Mouse (Mus musculus): ENCODE measurements around the gene Actr10. TPM values are rescaled to one million over a fixed set of nuclear protein-coding genes. Genes with fewer than 3 reads are reported as not detected.
A peak's percentile ranks its signal among the peaks of the same experiment; 100 is the strongest.

Actr10 gene
- total RNA-seq, 2 experiments from 2014 or later, result 166 to 172 TPM

- DNase-seq, result no peak
- intact Hi-C loops (cut with DNase I), result no loop called here
Observed at GRCm38 (mm10) chr12:70946585-70947256, 9.1 kb downstream of the Actr10 start.

- intact Hi-C loops (cut with DNase I), result no loop called here
- DNase-seq, result no peak
Observed at GRCm38 (mm10) chr12:70958640-70959039, 21.0 kb downstream of the Actr10 start.

GRCm38 (mm10) chr12:70967581-70967980, 29.9 kb downstream of the Actr10 start:
- no peak for DNase-seq
- intact Hi-C loops (cut with DNase I), result loop anchor here (5.0 kb wide), 1 partner anchor 170 kb away; the partner anchor contains the start of genes 2700049A03Rik and Timm9

GRCm38 (mm10) chr12:70968141-70968790, 30.6 kb downstream of the Actr10 start:
- DNase-seq, result peak; percentile 89
- intact Hi-C loops (cut with DNase I), result loop anchor here (5.0 kb wide), 1 partner anchor 169 kb away; the partner anchor contains the start of genes 2700049A03Rik and Timm9

GRCm38 (mm10) chr12:70968791-70969307, 31.2 kb downstream of the Actr10 start:
- peak; percentile 90 to 93 for DNase-seq
- intact Hi-C loops (cut with DNase I), result loop anchor here (5.0 kb wide), 1 partner anchor 168 kb away; the partner anchor contains the start of genes 2700049A03Rik and Timm9

- peak; percentile 66 to 72 for DNase-seq
- intact Hi-C loops (cut with DNase I), result loop anchor here (5.0 kb wide), 2 partner anchors 103 to 168 kb away; partner anchors contain the start of genes 2700049A03Rik and Timm9
Observed at GRCm38 (mm10) chr12:70969485-70970184, 32.0 kb downstream of the Actr10 start.

- intact Hi-C loops (cut with DNase I), result loop anchor here (2.0 to 5.0 kb wide), 2 partner anchors 41 to 98 kb away; partner anchors contain the start of gene Arid4a
- no peak for DNase-seq
Observed at GRCm38 (mm10) chr12:70973831-70974230, 36.2 kb downstream of the Actr10 start.

GRCm38 (mm10) chr12:70974441-70975266, 37.0 kb downstream of the Actr10 start, which contains the start of gene Psma3:
Psma3 (plus strand) TSS chr12:70974621.
- DNase-seq, result peak; percentile 94
- intact Hi-C loops (cut with DNase I), result loop anchor here (2.0 to 5.0 kb wide), 2 partner anchors 40 to 98 kb away; partner anchors contain the start of gene Arid4a

GRCm38 (mm10) chr12:70975406-70975805, 37.7 kb downstream of the Actr10 start:
- DNase-seq, result no peak
- intact Hi-C loops (cut with DNase I), result loop anchor here (2.0 kb wide), 1 partner anchor 39 kb away; the partner anchor contains the start of gene Arid4a

- intact Hi-C loops (cut with DNase I), result loop anchor here (2.0 kb wide), 1 partner anchor 39 kb away; the partner anchor contains the start of gene Arid4a
- no peak for DNase-seq
Observed at GRCm38 (mm10) chr12:70975891-70976290, 38.2 kb downstream of the Actr10 start.

- no peak for DNase-seq
- intact Hi-C loops (cut with DNase I), result no loop called here
Observed at GRCm38 (mm10) chr12:70978345-70978744, 40.7 kb downstream of the Actr10 start.

- intact Hi-C loops (cut with DNase I), result no loop called here
- no peak for DNase-seq
Observed at GRCm38 (mm10) chr12:70984855-70985550, 47.3 kb downstream of the Actr10 start.

GRCm38 (mm10) chr12:70997225-70997624, 59.6 kb downstream of the Actr10 start:
- no peak for DNase-seq
- intact Hi-C loops (cut with DNase I), result no loop called here

- peak; percentile 59 to 60 for DNase-seq
- intact Hi-C loops (cut with DNase I), result no loop called here
Observed at GRCm38 (mm10) chr12:70999423-70999903, 61.8 kb downstream of the Actr10 start.

GRCm38 (mm10) chr12:71000344-71000743, 62.7 kb downstream of the Actr10 start:
- no peak for DNase-seq
- intact Hi-C loops (cut with DNase I), result no loop called here

- intact Hi-C loops (cut with DNase I), result no loop called here
- no peak for DNase-seq
Observed at GRCm38 (mm10) chr12:71001456-71001855, 63.8 kb downstream of the Actr10 start.

- intact Hi-C loops (cut with DNase I), result no loop called here
- no peak for DNase-seq
Observed at GRCm38 (mm10) chr12:71003760-71004426, 66.2 kb downstream of the Actr10 start.

GRCm38 (mm10) chr12:71006141-71006540, 68.5 kb downstream of the Actr10 start:
- intact Hi-C loops (cut with DNase I), result no loop called here

More at GRCm38 (mm10) chr12:71006141-71006540, 68.5 kb downstream of the Actr10 start:
- DNase-seq, result no peak

Measured in heart, postnatal 10 days (tissue).